Mouse (Mus musculus): ENCODE results near the gene Tnfrsf1b.

GRCm38 (mm10) chr4:145230647-145231046 is 16.0 kb downstream of the Tnfrsf1b start:
- TF ChIP-seq SIN3A (IDR thresholded peaks at IDR 0.05; ENCODE audit: low read length) (no peak), NELFE (IDR thresholded peaks at IDR 0.05; ENCODE audit: low read depth, low read length) (no peak), CTCF (conservative IDR thresholded peaks at IDR 0.05 in 1 of 2, IDR thresholded peaks at IDR 0.05 in 1 of 2; ENCODE audit: low read depth in 2 of 2, low read length in 2 of 2) (no peak), POLR2A (IDR thresholded peaks at IDR 0.05; ENCODE audit: low read depth, low read length) (no peak), BHLHE40 (IDR thresholded peaks at IDR 0.05; ENCODE audit: low read depth, low read length) (no peak), USF1 (IDR thresholded peaks at IDR 0.05; ENCODE audit: low read depth, low read length) (no peak), POLR2AphosphoS2 (IDR thresholded peaks at IDR 0.05; ENCODE audit: low read depth, low read length) (no peak), EP300 (IDR thresholded peaks at IDR 0.05; ENCODE audit: low read length) (no peak), ZNF384 (IDR thresholded peaks at IDR 0.05; ENCODE audit: low read depth, low read length) (no peak), HCFC1 (IDR thresholded peaks at IDR 0.05; ENCODE audit: low read depth, low read length) (no peak), MAX (IDR thresholded peaks at IDR 0.05; ENCODE audit: low read length) (no peak), RCOR1 (conservative IDR thresholded peaks at IDR 0.05; ENCODE audit: low read depth, low read length) (no peak), IRF4 (IDR thresholded peaks at IDR 0.05; ENCODE audit: low read depth, low read length) (no peak)
